Mouse (Mus musculus): ENCODE results near the gene Foxn3.

DNA sequence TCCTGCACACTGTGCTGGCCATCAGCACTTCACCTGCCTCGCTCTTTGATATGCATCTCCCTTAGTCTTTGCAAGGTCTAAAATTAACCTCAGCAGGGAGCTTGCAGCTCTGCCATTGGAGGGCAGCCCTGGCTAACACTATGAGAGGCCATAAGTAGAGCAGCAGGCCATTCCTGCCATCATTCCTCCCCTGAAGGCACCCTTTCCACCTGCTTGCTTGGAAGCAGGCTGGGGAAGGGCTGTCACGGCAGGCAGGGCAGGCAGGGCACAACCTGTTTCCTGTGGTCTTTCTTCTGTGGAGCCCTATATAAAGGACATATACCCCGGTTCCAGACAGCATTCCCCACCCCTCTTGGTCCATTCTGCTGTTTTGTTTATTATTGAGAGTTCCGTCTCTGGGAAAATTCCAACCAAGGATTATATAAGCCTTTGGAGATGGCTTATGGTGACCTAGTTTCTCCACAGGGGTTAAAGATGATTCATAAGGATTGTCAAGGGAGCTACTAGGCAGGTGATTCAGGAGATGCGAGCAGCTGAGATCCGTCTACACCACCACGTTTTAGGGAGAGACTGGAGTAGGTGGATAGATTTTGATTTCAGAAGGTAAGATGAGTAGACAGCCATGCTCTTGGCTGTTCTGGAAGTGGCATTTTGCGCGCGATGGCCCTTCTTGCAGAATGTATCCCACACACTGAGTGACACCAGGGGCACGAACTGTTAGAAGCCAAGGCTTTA, 347.7 kb downstream of the Foxn3 start:
- no peak for TF ChIP-seq CTCF (IDR thresholded peaks at IDR 0.05; ENCODE audit: extremely low read depth, insufficient read depth, insufficient read length, insufficient replicate concordance)
- TF ChIP-seq POLR2A (IDR thresholded peaks at IDR 0.05; ENCODE audit: low read depth, low read length), result no peak

Measured in spleen, adult 2 months (tissue).